In the genomic region with DNA sequence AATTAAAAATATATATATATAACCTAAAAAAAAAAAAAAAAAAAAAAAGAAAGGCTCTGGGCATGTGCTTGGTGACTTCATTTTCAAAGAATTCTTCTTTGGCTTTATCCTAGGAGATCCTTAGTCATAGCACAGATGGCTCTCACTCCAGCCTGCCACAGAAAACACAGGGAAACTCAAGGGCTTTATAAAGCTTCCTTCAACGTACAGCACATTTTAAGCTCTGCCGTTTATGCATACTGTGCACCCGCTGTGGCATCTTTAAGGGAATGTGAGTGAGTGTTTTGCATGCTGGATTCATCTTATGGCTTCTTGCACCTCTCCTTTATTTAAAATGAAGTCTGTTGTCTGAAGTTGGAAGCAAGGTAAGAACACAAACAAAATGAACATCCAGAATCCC, we compare ENCODE assay signal across 12 mouse cellular contexts.
DNase-seq lines count a peak whose midpoint lies in the region; ATAC-seq and TF ChIP-seq lines count a peak whose summit lies in the region.
"Had no signal": no experiment of that assay in that cellular context is flagged by ENCODE, and none has a peak within 500 bp of the region (broad histone marks: within the 10 kb centered on the region; RNA-seq: fewer than 3 reads in every experiment).

No protein-coding gene starts in this region.

- H3K27me3 ChIP-seq in Patski: no peaks in the 10 kb centered on the region
- H3K27me3 ChIP-seq: CH12.LX had no signal

- peak; percentile 71 for ATAC-seq in Patski
- ATAC-seq in granulocyte monocyte progenitor cell, adult 5-6 weeks (replicated peaks; ENCODE audit: poor library complexity, severe bottlenecking): no peak

- CTCF ChIA-PET in Patski (lab: Charles Lee): interaction anchor here (0.7 to 1.0 kb wide), 2 partner anchors 18 to 87 kb away, joined by 3 read pairs; no protein-coding TSS in a partner anchor

- TF ChIP-seq CTCF in Patski (IDR thresholded peaks at IDR 0.05): no peak

- in situ Hi-C loops in Patski (cut with MboI; ENCODE audit: low pct_unique_long_range_greater_than_20kb): no loop called here

- POLR2A ChIA-PET in Patski (lab: Charles Lee): no interaction called here

- DNase-seq in layer of hippocampus, adult 11-12 months (ENCODE audit: low spot score): peak; percentile 24
- DNase-seq in layer of hippocampus, adult 9-10 months (ENCODE audit: low spot score): no peak
- DNase-seq in Patski (ENCODE audit: low read depth, low spot score): no peak
- DNase-seq in left cerebral cortex, adult 18-20 months (ENCODE audit: low spot score in 2 of 2): peak; percentile 29 to 45
- DNase-seq in right cerebral cortex, postnatal 25 days: peak; percentile 54
- no peak for DNase-seq in cerebellum, adult 8-10 months
- no peak for DNase-seq in urinary bladder, postnatal 25 days (ENCODE audit: low spot score)
- DNase-seq: kidney, postnatal 10 days; lung, postnatal 4 days; thymus, adult 2 months had no signal

Comparison
In these comparisons a context has a peak if more than half of its experiments do, and no peak if none do; other contexts are left out.
1. DNase-seq: peak in layer of hippocampus, adult 11-12 months (single experiment), left cerebral cortex, adult 18-20 months (2 of 2) and right cerebral cortex, postnatal 25 days (single experiment); none in layer of hippocampus, adult 9-10 months (single experiment), Patski (single experiment), cerebellum, adult 8-10 months (single experiment) and urinary bladder, postnatal 25 days (single experiment).